Mouse (Mus musculus) embryonic fibroblast, embryonic 13.5 days (primary cell): ENCODE data around the gene Batf3.

Source experiments
- CTCF ChIP-seq: IDR thresholded peaks from 2 replicates; pipeline ENCODE4 v1.5.1; 2011; ENCODE audit warnings: mild to moderate bottlenecking, control low read depth, low read length, moderate library complexity, borderline replicate concordance; ENCODE audit not compliant: insufficient read depth
- POLR2A ChIP-seq: IDR thresholded peaks from 2 replicates; pipeline ENCODE4 v1.6.1; 2011; ENCODE audit warnings: low read depth, mild to moderate bottlenecking, control low read depth, low read length, moderate library complexity

GRCm38 (mm10) chr1:191071613-191072012, 26.0 kb upstream of the Batf3 start:
- TF ChIP-seq CTCF (no peak), POLR2A (no peak)
